Mouse (Mus musculus) spleen, postnatal 0 days (tissue): Measurements from ENCODE around the gene Mvb12a. TPM values are rescaled to one million over a fixed set of nuclear protein-coding genes. Genes with fewer than 3 reads are reported as not detected.

Experiments used
- polyA plus RNA-seq: library from polyadenylated mRNA; unstranded; fragments of >200 nt; fragmentation: Nextera tagmentation; extraction: Ambion mirVana; gene quantifications from 2 replicates; pipeline ENCODE4 v1.2.1, GENCODE M21; 2015

Gene Mvb12a
- 45.0 and 54.4 TPM in 2 replicates for polyA plus RNA-seq

DNA sequence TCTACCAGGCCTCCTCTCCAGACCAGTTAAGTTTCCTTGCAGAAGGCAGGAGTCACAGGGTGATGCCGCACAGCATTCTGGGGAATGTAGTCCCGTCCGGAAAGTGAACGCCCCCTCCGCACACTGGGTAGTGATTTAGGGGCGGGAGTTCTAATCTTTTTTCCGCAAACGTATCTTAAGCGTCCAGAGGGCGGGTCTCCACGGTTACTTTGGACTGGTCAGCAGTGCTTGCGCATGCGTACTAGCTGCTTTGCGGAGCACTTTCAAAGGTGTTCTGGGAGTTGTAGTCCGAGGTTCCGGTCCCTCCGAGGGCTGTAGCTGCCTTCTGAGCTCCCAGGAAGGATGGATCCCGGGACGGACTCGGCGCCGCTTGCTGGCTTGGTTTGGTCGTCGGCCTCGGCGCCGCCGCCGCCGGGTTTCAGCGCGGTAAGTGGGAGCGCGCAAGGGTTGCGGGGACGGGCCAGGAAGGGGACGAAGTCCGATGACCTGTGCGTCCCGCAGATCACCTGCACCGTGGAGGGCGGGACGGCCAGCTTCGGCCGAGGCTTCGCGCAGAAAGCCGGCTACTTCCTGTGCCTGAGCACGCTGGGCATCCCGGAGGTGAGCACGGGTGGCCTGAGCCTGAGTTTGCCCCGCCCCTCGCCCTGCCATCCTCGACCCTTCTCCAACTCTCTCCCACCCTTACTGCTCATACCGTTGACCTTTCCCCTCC lies at the start of gene Mvb12a:
Gene Mvb12a, plus strand, starts transcription at position 291 of the 712 bp plus-strand sequence.

DNA sequence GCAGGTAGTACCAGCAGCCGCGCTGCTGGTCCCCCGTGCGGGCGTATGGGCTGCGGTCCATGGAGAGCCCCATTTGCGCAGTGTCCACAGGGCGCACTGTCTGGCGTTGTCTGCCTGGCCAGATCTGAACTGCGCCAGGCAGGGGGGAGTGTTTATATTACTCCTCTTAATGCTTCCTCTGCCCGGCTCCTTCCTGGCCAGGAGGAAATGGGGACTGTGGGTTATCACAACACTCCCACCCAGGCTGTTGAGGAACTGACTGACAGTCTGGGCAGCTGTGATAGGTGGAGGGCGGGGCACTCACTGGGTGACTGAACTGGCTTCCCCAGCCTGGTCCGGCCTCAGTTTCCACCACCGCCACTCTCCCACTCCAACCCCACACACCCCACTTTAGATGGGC lies 31.1 kb upstream of the Mvb12a start, which contains the start of gene Plvap:
Gene Plvap, minus strand, starts transcription at position 109 of the 400 bp plus-strand sequence.

DNA sequence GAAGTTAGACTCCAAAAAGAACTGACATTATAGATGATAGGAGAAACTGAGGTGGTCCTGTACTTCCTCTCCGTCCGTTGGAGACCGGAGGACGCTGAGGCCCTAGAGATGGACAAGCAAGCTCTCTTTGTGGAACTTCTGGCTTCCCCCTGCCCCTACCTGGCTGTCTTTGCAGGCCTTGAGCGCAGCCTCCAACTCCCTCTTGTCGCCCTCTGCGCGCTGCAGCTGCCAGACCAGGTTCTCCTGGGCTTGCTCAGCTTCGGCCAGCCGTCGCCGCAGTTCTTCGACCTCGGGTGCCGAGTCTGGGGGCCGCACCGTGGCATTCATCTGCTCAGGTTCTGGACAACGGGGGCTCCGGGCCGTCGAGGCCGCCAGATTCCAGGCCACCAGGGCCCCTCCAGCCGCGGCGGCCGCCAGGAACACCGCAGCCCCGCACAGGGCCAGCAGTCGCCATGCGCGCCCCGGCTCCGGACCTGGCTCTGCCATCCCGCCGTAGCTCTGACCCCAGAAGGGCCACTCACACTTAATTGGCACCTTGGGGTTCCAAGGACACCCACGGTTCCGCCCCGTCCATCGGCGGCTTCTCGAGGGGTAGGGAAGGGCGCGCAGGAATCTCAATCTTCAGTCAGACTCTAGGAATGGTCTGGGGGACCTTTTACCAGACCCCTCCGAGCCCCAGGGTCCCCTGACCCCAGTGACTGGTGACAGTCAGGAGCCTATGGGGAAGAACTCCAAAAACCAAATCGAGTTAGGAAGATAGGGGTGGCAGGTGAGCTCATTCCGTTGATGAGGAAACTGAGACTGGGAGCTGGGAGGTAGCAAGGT lies 17.3 kb upstream of the Mvb12a start, which contains the start of gene Ccdc194:
Gene Ccdc194, minus strand, starts transcription at position 486 of the 825 bp plus-strand sequence.

DNA sequence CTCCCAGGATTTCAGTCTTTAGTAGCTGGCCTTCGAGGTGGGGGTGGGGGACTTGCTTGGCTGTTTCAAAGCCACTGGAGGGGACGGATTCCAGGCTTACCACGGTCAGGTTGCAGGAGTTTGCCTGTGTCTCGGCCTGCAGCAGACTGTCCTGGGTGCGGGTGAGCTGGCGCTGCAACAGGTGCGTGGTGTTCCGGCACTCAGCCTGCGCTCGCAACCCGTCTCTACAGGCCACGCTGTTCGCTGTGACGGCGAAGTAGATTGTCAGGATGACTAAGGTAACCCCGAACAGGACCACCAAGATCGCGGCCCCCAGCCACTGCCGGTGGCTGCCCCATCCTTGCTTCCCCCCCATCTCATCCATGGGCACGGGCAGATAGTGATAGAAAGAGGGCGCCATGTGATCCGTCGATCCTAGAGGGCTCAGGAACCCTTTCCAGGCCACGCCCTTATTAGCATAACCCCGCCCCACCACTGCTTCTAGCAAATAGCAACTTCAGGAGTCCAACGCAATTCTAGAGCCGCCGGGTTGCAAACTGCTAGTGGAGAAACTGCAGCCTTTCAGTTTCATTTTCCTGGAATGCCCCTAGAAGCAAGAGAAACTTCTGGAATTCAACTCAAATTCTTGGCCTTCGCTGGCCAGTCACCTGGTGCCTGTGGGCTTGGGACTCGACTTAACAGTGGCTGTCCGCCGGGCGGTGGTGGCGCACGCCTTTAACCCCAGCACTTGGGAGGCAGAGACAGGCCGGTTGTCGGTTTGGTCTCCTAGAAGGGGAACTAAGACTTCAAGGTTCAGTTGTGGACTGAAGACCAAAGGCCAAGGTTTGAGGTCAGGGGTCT lies 5.5 kb upstream of the Mvb12a start, which contains the start of gene Bst2:
Gene Bst2, minus strand, starts transcription at position 429 of the 840 bp plus-strand sequence.

DNA sequence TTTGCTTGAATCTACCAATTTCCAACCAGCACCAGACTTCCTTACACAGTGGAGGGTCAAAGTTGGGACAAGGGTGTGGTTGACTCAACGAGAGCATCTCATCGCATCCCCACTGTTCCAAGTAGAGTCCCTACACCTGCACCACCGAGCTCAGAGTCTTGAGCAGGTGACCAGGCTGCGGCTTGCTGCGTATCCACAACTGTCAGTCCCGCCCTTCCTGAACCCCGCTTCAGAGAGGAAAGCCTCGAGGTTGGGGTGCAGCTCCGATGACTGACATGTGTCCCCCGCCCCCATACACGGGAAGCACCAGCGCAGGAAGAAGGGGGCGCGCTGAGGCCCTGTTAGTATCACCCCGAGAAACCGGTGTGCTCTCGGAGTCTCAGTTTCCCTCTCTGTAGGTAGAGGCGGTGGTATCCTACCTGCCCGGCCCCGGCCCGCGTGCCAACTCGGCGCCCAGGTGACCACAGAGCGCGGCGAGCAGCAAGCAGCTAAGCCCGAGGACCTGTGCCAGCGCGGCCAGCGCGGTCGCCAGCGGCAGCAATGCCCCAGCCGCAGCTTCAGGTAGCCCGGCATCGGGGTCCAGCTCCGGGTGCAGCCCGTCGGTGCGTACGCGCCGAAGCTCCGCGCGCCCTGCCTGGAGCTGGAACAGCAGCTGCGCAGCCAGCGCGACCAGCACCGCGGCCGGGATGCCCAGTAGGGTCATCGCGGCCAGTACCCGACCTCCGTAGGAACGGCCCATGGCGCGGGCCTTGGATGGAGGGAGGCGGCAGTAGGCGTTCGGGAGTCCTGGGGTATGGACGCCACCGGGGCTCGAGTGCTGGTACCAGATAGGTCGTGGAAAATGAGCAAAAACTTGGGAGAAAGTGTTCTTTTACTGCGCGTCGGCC lies 15.6 kb downstream of the Mvb12a start, which contains the start of gene Tmem221:
Gene Tmem221, minus strand, starts transcription at position 801 of the 887 bp plus-strand sequence.

DNA sequence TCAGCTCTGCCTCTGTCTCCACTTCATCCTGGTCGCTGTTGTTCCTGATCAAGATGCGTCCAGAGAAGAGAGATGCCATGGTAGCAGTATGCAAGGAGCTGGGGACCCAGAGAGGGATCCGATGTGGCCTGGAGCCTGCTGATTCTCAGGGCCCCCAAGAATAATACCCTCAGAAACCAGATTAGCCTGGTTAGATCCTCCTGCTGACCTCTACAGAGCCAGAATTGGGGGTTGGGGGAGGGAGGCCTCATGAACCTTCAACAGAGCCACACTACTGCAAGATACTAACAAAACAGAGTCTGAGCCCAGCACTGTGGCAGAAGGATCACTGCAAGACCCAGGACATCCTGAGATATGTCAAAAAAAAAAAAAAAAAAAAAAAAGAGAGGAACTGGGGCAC lies 23.8 kb downstream of the Mvb12a start, which contains the start of gene Nxnl1:
Gene Nxnl1, minus strand, starts transcription at position 101 of the 400 bp plus-strand sequence.

DNA sequence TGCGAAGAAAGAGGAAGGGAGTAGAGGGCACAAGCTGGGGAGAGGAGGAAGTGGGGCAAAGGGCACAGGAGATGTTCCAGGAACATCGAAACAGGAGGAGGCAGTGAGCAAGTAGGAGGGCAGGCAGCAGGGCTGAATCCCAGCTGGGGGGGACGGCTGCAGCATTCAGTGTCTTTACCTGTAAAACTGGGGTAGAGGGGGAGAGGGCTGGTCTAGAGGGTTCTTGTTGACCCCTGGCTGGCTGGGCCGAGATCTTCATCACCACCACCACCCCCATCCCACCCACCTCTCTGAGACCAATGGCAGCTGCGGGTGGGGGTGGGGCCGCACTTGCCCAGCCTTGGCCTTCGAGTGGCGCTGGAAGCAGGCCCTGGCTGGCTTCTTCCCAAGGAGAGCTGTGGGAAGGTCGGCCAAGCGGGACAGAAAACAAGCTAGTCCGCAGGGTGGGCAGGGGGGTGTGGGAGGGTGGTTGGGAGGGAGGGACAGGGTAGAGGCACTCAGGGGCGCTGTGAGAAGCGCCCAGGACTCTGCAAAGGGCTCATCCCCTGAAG lies 25.7 kb downstream of the Mvb12a start, which contains the start of gene Slc27a1:
Gene Slc27a1, plus strand, starts transcription at position 496 of the 551 bp plus-strand sequence.

DNA sequence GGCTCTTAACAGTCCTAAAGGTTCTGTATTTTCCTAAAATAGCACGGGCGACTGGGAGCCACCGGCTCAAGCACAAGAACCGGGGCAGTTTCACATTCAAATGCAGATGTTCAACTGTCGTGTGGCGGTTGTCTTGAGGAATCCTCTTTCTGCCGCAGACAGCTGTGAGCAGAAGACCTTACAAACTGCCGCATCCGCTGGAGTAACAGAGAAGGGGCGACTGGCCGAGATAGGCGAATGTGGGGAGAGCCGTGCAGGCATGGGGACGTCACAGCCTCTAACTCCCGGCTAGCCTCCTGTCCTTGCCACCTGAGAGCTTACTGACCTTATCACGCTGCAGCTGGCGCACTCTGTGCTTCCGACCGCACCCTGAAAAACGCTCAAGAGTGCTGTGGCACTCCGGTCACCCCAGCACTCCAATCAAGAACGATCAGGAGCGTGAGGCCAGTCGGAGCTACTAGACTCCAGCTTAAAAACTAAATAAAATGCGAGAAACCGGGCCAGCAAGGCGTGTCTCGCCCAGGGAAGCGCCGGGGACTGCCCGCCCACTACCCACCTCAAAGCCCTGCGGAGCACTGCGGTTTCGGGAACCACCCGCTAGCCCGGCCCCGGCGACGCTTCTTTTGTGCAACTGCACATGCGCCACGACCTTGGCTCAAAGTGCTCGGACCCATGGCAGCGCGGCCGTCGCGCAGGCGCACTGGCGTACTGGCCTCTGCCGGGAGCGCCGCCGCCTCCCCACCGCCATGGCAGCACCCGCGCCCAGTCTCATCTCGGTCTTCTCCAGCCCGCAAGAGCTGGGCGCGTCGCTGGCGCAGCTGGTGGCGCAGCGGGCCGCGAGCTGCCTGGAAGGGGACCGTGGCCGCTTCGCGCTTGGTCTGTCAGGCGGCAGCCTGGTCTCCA lies 49.0 kb downstream of the Mvb12a start, which contains the start of gene Pgls:
Gene Pgls, plus strand, starts transcription at position 706 of the 903 bp plus-strand sequence.

DNA sequence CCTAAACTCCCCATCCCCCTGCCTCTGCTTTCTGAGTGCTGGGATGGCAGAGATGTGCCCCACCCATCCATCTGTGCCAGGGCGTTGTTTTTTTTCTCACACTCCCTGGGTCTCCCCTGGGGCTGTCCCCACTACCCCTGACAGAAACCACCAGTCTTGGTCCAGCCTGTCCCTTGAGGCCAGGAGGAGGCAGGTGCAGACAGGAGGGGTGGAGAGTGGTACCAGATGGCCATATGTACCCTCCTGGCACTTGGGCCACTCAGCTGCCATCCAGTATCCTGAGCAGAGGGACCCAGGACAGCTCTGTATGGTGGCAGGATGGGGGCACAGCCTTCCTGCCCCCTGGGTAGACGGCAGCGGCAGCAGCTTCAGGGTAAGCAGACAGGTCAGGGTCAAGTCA lies 54.7 kb downstream of the Mvb12a start, which contains the start of gene Fam129c:
Gene Fam129c, plus strand, starts transcription at position 198 of the 400 bp plus-strand sequence.

Other genes with a start within 250 kb of the Mvb12a start
- 74.6 and 89.0 TPM in 2 replicates for gene Use1, start 176.1 kb upstream of the Mvb12a start, polyA plus RNA-seq
- 7.8 and 8.6 TPM in 2 replicates for gene Ocel1, start 171.6 kb upstream of the Mvb12a start, polyA plus RNA-seq
- 9.6 and 13.2 TPM in 2 replicates for gene Nr2f6, start 161.0 kb upstream of the Mvb12a start, polyA plus RNA-seq
- 7.3 and 10.4 TPM in 2 replicates for gene Ushbp1, start 147.1 kb upstream of the Mvb12a start, polyA plus RNA-seq
- 58.4 and 62.9 TPM in 2 replicates for gene Babam1, start 146.1 kb upstream of the Mvb12a start, polyA plus RNA-seq
- gene Ankle1, start 136.9 kb upstream of the Mvb12a start, polyA plus RNA-seq = 44.9 and 47.2 TPM in 2 replicates
- gene Abhd8, start 79.3 kb upstream of the Mvb12a start, polyA plus RNA-seq = 12.1 and 15.6 TPM in 2 replicates
- gene Mrpl34, start 78.0 kb upstream of the Mvb12a start, polyA plus RNA-seq = 132 and 137 TPM in 2 replicates
- 57.6 and 58.7 TPM in 2 replicates for gene Dda1, start 73.7 kb upstream of the Mvb12a start, polyA plus RNA-seq
- 0.48 and 0.53 TPM in 2 replicates for gene Ano8, start 57.0 kb upstream of the Mvb12a start, polyA plus RNA-seq
- 8.7 and 9.3 TPM in 2 replicates for gene Gtpbp3, start 54.8 kb upstream of the Mvb12a start, polyA plus RNA-seq
- gene Plvap, start 31.2 kb upstream of the Mvb12a start, polyA plus RNA-seq = 80.9 and 96.7 TPM in 2 replicates
- 0.11 and 0.13 TPM in 2 replicates for gene Ccdc194, start 17.2 kb upstream of the Mvb12a start, polyA plus RNA-seq
- 74.9 and 101 TPM in 2 replicates for gene Bst2, start 5.5 kb upstream of the Mvb12a start, polyA plus RNA-seq
- 3.3 and 4.9 TPM in 2 replicates for gene Tmem221, start 15.9 kb downstream of the Mvb12a start, polyA plus RNA-seq
- 0.05 and 0.08 TPM in 2 replicates for gene Nxnl1, start 23.7 kb downstream of the Mvb12a start, polyA plus RNA-seq
- gene Slc27a1, start 26.0 kb downstream of the Mvb12a start, polyA plus RNA-seq = 7.9 and 14.5 TPM in 2 replicates
- gene Pgls, start 49.3 kb downstream of the Mvb12a start, polyA plus RNA-seq = 174 and 198 TPM in 2 replicates
- gene Fam129c, start 54.7 kb downstream of the Mvb12a start, polyA plus RNA-seq = 8.2 and 11.6 TPM in 2 replicates
- 34.5 and 44.4 TPM in 2 replicates for gene Colgalt1, start 68.1 kb downstream of the Mvb12a start, polyA plus RNA-seq
- gene Unc13a, start 128.8 kb downstream of the Mvb12a start, polyA plus RNA-seq = 0.24 and 0.53 TPM in 2 replicates
- 7.5 and 9.3 TPM in 2 replicates for gene Jak3, start 133.4 kb downstream of the Mvb12a start, polyA plus RNA-seq
- 5.0 and 6.6 TPM in 2 replicates for gene Insl3, start 146.3 kb downstream of the Mvb12a start, polyA plus RNA-seq
- 4.3 and 5.0 TPM in 2 replicates for gene B3gnt3, start 158.9 kb downstream of the Mvb12a start, polyA plus RNA-seq
- 48.8 and 51.1 TPM in 2 replicates for gene Fcho1, start 182.8 kb downstream of the Mvb12a start, polyA plus RNA-seq